Mouse (Mus musculus): Measurements from ENCODE around the gene Coro2a.

The Coro2a gene

DNA sequence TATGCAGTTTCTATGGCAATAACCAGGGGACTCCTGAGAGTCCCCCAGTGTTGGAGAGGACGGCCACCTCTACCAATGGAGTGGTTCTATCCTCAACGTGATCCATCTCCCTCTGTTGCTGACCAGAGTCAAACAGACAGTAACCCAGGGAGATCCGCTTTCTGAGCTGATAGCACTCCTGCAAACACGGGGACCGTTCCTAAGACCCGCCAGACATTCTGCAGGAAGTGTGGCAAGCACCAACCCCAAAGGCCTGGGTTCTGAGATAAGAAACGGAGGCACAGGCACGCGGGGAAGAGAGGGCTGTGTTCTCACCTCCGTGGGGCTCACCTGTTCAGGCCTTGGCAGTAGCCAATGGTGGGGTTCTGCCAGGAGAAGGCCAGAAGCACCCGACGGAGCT is 11.6 kb upstream of the Coro2a start:
- WGBS, result 80% methylated on average over 12 of the region's 12 CpGs

GRCm38 (mm10) chr4:46611181-46611580 is 9.2 kb upstream of the Coro2a start:
- 6% methylated on average over 4 of the region's 4 CpGs for WGBS

- WGBS, result 90% methylated on average over 3 of the region's 3 CpGs
These were observed 5.6 kb upstream of the Coro2a start for GRCm38 (mm10) chr4:46607601-46608000.

DNA sequence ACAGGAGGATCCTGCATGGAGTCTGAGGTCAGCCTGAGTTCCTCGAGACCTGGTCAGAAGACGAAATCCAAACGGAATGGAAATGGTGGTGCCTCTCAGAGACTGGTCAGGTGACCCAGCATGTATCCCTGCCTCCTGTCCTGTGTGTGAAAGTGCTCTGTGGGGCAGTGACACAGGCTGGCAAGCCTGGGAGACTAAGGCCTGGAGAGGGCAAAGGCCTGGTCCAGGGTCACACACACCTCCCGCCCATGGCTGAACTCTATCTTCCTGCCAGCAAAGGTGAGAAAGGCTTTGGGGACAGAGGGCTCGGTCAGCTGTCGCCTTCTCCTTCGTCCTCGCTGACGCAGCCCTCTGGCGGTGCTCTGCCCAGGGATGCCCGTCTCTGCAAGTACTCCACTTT is 3.4 kb upstream of the Coro2a start:
- WGBS, result 87% methylated on average over 11 of the region's 11 CpGs

GRCm38 (mm10) chr4:46602704-46603103 is 702 bp upstream of the Coro2a start:
- 57% methylated on average over 7 of the region's 7 CpGs for WGBS

DNA sequence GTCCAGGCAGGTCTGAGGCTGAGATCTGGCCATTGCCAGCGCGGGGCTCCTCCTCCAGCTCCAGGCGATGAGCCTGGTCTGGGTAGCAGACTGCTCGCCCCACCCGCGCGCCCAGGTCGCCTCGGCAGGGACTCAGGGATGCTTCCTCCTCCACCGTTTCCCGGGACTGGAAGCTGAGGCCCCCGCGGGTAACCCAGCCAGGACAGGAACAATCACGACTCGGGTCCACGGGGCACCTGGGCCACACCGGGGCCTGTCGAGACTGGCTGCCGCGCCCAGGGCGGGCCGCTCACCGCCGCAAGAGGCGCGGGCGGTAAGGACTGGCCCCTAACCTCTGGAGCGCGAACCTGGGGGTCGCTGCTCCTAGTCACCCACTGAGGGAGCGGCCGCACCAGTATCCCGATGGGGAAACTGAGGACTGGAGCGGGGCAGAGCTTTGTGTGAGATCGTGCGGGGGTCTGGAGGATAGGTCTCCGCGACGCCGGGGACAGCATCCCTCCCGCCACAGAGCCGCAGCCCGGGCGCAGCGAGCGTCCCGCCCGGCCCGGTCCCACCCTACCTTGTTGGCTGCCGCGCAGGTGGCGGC is 651 bp downstream of the Coro2a start:
- under 1% methylated on average over 52 of the region's 52 CpGs for WGBS

GRCm38 (mm10) chr4:46600473-46601257 is 1.3 kb downstream of the Coro2a start:
- 35% methylated on average over 20 of the region's 20 CpGs for WGBS

GRCm38 (mm10) chr4:46599609-46600008 is 2.4 kb downstream of the Coro2a start:
- 72% methylated on average over 12 of the region's 12 CpGs for whole genome bisulfite sequencing

GRCm38 (mm10) chr4:46598981-46599380 is 3.0 kb downstream of the Coro2a start:
- WGBS, result 84% methylated on average over 6 of the region's 6 CpGs

DNA sequence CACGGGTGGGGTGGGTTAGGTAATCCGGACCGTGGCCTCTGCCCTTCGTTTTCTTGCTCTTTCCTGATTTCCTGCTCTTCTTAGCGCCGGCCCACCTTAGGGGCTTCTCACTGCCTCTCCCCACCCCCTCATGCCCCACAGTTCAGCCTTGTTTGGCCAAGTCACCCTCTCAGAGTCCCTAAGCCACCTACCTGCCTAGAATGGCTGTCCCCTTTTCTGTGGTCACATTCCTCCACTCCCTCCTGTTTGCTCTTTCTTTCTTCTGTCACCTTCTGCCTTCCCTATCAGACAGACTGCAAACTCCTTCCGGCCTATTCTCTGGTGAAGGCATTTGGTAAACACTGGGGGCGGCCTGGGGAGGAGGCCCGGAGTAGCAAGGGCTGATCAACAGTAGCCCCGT is 3.9 kb downstream of the Coro2a start:
- WGBS, result 65% methylated on average over 10 of the region's 10 CpGs

- 72% methylated on average over 11 of the region's 11 CpGs for WGBS
These were observed 4.6 kb downstream of the Coro2a start for GRCm38 (mm10) chr4:46597286-46597961.

- WGBS, result 80% methylated on average over 6 of the region's 6 CpGs
These were observed 5.6 kb downstream of the Coro2a start for GRCm38 (mm10) chr4:46596398-46596797.

- WGBS, result 91% methylated on average over 5 of the region's 5 CpGs
These were observed 7.9 kb downstream of the Coro2a start for GRCm38 (mm10) chr4:46594131-46594530.

DNA sequence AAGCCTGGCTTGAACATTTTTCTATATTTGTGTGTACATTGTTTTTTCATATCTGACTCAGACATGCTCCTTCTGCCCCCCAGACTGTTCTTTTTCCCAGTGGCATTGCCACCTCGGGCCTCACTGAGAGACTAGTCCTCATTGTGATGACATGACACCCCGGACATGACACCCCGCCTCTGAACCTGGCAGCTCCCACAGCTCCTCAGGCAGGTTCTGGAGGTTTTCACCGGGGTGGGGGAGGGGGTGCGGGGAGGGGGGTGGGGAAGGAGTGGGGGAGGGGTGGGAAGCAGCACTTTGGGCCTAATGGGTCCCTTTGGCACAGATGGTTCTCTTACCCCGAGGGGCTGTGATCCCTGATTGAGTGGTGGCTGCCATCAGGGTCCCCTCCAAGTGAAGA is 8.5 kb downstream of the Coro2a start:
- whole genome bisulfite sequencing, result 62% methylated on average over 6 of the region's 6 CpGs

GRCm38 (mm10) chr4:46591833-46592520 is 10.0 kb downstream of the Coro2a start:
- WGBS, result 83% methylated on average over 9 of the region's 9 CpGs

GRCm38 (mm10) chr4:46590810-46591209 is 11.2 kb downstream of the Coro2a start:
- 80% methylated on average over 4 of the region's 4 CpGs for WGBS

- WGBS, result 77% methylated on average over 5 of the region's 5 CpGs
These were observed 11.9 kb downstream of the Coro2a start for GRCm38 (mm10) chr4:46589946-46590684.

DNA sequence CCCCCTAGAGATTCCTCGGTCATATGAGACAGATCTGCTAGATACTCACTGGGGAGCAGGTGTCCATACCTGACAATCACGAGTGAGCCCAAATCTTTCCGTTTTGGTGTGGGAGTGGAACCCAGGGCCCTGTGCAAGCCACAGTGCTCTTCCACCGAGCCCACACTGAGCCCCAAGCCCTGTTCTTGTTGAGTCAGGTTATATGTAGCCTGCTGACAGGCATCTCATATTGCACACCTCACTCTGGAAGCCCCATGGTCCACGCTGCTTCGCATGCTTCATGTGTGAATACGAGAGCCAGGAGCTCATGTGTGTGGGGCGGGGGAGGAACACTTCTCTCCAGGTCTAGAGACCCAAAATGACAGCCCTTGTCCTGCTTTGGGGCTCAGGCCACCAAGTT is 12.9 kb downstream of the Coro2a start:
- WGBS, result 85% methylated on average over 8 of the region's 8 CpGs

GRCm38 (mm10) chr4:46586473-46586872 is 15.5 kb downstream of the Coro2a start:
- 85% methylated on average over 4 of the region's 4 CpGs for WGBS

DNA sequence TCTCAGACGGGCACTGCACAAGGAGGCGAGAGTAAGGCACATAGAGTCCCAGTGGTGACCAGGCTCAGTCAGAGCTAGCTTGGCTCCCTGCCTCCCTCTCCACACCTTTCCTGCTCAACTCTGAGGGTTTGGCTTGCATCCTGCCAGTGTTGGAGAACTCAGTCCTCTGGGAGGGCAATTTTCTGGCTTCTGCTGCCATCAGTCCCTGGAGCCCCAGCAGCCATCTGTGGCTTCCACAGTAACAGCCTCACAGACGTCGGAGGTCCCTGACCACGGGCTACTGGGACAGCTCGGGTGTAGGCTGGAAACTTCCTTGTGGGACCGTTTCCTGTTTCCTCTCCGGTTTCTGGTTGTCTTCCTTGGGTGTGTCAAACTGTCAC is 16.2 kb downstream of the Coro2a start:
- 68% methylated on average over 8 of the region's 8 CpGs for WGBS

- 86% methylated on average over 13 of the region's 13 CpGs for WGBS
These were observed 16.8 kb downstream of the Coro2a start for GRCm38 (mm10) chr4:46585041-46585810.

Data from cerebral cortex, adult 2 months (tissue).